Mouse (Mus musculus) spleen, postnatal 4 days (tissue): Measurements from ENCODE around the gene Sirt2.

Experiments used
- DNase-seq, 2 experiments: peaks; one replicate each; pipeline ENCODE4 v3.0.0; 2022; ENCODE audit warnings: low spot score in 2 of 2

The Sirt2 gene

GRCm38 (mm10) chr7:28766910-28767309, 375 bp downstream of the Sirt2 start:
- DNase-seq = no peak

- DNase-seq = no peak
Measured at GRCm38 (mm10) chr7:28767462-28767965, 979 bp downstream of the Sirt2 start, which contains the start of gene Nfkbib. Nfkbib (minus strand) TSS chr7:28767512.

GRCm38 (mm10) chr7:28769414-28769958, 3.0 kb downstream of the Sirt2 start:
- DNase-seq = no peak

- peak in 1 of 2 experiments; percentile 33 for DNase-seq
Measured at GRCm38 (mm10) chr7:28770309-28770708, 3.8 kb downstream of the Sirt2 start.

GRCm38 (mm10) chr7:28771867-28772266, 5.3 kb downstream of the Sirt2 start:
- DNase-seq = no peak

GRCm38 (mm10) chr7:28773163-28773562, 6.6 kb downstream of the Sirt2 start:
- no peak for DNase-seq

- no peak for DNase-seq
Measured at GRCm38 (mm10) chr7:28774164-28774563, 7.6 kb downstream of the Sirt2 start.

- DNase-seq = no peak
Measured at GRCm38 (mm10) chr7:28775129-28775528, 8.6 kb downstream of the Sirt2 start.

GRCm38 (mm10) chr7:28778825-28779224, 12.3 kb downstream of the Sirt2 start:
- no peak for DNase-seq

- DNase-seq = peak; percentile 90 to 97
Measured at GRCm38 (mm10) chr7:28780067-28780658, 13.6 kb downstream of the Sirt2 start.

- no peak for DNase-seq
Measured at GRCm38 (mm10) chr7:28780857-28781256, 14.3 kb downstream of the Sirt2 start.

GRCm38 (mm10) chr7:28781261-28781663, 14.7 kb downstream of the Sirt2 start:
- peak in 1 of 2 experiments; percentile 49 for DNase-seq

- DNase-seq = no peak
Measured at GRCm38 (mm10) chr7:28785161-28785560, 18.6 kb downstream of the Sirt2 start.

- no peak for DNase-seq
Measured at GRCm38 (mm10) chr7:28787884-28788283, 21.3 kb downstream of the Sirt2 start.

GRCm38 (mm10) chr7:28788307-28789195, 22.0 kb downstream of the Sirt2 start, which contains the start of gene Rinl:
Rinl (plus strand) TSS chr7:28788969.
- DNase-seq = peak; percentile 71 to 82

- DNase-seq = no peak
Measured at GRCm38 (mm10) chr7:28789235-28789634, 22.7 kb downstream of the Sirt2 start.

- DNase-seq = no peak
Measured at GRCm38 (mm10) chr7:28790066-28790806, 23.7 kb downstream of the Sirt2 start.

GRCm38 (mm10) chr7:28791706-28792105, 25.2 kb downstream of the Sirt2 start:
- no peak for DNase-seq

- no peak for DNase-seq
Measured at GRCm38 (mm10) chr7:28792391-28793185, 26.1 kb downstream of the Sirt2 start.

- DNase-seq = no peak
Measured at GRCm38 (mm10) chr7:28793834-28794233, 27.3 kb downstream of the Sirt2 start.

- DNase-seq = no peak
Measured at GRCm38 (mm10) chr7:28794496-28794895, 28.0 kb downstream of the Sirt2 start.
